Mouse (Mus musculus) R1 (cell line): ENCODE measurements around the gene Zbtb48.

ENCODE experiments used
- DNase-seq: peaks from one replicate; pipeline ENCODE4 v3.0.0-alpha.2; 2018; ENCODE audit warnings: low read depth, low spot score

Gene Zbtb48

GRCm38 (mm10) chr4:152001335-152001734 is 26.1 kb downstream of the Zbtb48 start:
- DNase-seq, result no peak

DNA sequence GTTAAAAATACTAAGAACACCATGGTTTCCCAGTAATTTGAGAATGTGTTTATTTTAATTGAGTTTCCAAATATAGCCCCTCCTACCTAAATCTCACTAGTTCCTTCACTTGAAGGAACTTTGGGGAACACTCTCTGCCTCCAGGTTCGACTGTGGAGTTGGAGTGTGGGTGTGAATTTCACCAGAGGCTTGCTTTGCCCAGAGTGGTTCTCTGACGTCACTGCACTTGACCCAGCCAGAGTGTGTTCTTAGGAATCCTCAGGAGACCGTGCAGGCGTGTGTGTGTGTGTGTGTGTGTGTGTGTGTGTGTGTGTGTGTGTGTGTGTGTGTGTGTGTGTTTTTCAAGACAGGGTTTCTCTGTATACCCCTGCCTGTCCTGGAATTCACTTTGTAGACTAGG is 26.6 kb downstream of the Zbtb48 start:
- DNase-seq, result no peak

DNA sequence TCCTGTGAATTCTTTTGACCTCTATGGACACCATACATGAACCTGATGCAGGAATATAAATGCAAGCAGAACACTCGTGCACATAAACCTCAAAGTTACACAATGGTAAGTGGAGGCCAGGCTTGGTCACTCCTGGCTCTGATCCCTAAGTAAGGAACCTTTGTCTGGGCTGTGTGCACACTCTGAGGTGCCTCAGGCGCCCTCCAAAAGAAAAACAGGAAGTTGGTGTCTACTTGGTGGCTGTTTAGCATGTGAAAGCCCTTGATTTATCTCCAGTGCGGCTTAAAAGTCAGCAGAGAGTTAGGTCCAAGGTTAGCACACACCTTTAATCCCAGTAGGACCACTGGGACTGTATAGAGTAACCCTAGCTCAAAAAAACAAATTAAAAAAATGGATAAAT is 28.0 kb downstream of the Zbtb48 start:
- peak; percentile 71 for DNase-seq

DNA sequence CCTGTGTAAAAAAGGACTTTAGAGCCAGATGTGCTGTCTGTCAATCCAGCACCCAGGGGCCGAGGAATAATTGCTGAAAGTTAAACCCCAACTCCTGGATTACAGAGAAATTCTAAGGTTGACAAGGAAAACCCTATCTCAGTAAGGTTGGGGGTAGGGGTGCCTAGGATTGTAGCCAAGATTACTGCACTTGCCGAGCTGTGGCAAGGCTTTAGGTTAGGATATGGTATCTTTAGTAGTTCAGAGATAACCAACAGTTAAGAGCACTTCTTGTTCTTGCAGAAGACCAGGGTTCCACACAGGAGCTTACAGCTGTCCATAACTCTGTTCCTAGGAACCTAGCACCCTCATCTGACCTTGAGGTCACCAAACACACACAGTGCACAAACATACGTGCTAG is 29.8 kb downstream of the Zbtb48 start:
- DNase-seq, result no peak

DNA sequence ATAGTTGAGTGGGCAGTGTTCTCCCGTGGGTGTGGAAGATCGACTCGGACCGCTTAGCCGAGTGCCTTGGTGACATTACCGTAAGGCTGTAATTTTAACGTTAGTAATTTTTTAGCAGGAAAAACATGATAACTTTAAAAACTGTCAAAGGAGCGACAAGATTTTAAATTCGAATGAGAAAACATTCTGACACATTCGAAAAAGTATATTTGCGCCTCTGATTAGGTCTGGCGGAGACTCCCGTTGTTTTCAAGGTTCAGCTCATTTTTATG is 30.6 kb downstream of the Zbtb48 start:
- no peak for DNase-seq

DNA sequence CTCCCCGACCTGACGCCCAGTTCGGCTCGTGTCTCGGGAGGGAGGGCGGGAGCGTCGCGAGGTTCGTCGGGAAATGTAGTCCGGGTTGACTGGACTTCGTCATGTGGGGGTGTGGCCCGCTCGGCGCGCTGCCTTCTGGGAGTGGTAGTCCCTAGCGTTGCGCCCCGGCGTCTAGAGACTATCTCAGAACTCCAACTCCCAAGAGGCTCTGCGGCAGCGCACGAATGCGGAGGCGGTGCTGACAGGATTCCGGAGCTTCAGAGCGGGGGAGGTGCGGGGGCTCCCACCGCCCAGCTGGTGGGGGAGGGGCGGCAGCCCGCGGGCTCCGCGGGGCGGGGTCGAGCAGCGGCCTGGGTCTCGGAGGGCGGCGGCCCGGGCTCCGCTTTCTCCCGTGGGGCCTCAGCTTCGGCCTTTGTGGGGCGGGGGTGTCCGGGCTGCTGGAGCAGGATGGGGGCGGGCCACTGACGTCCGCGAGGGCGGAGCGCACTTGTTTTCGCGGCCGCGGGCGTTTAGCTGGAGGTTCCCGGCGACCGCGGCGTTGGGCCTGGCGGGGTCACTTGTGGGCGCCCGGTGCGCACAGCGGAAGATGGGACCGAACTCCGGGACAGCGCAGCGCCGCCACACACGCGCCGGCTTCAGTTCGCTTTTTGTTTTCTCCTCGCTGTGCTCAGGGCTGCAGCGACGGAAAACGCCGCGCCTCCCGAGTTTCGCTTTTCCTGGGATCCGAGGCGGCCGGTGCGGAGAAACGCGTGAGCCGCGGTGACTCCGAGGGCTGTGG is 31.1 kb downstream of the Zbtb48 start, which contains the start of gene Phf13:
Gene Phf13, minus strand, starts transcription at position 86 of the 778 bp plus-strand sequence.
- DNase-seq, result peak; percentile 100

- DNase-seq, result no peak
Observed at GRCm38 (mm10) chr4:151995371-151996172, 31.9 kb downstream of the Zbtb48 start.

DNA sequence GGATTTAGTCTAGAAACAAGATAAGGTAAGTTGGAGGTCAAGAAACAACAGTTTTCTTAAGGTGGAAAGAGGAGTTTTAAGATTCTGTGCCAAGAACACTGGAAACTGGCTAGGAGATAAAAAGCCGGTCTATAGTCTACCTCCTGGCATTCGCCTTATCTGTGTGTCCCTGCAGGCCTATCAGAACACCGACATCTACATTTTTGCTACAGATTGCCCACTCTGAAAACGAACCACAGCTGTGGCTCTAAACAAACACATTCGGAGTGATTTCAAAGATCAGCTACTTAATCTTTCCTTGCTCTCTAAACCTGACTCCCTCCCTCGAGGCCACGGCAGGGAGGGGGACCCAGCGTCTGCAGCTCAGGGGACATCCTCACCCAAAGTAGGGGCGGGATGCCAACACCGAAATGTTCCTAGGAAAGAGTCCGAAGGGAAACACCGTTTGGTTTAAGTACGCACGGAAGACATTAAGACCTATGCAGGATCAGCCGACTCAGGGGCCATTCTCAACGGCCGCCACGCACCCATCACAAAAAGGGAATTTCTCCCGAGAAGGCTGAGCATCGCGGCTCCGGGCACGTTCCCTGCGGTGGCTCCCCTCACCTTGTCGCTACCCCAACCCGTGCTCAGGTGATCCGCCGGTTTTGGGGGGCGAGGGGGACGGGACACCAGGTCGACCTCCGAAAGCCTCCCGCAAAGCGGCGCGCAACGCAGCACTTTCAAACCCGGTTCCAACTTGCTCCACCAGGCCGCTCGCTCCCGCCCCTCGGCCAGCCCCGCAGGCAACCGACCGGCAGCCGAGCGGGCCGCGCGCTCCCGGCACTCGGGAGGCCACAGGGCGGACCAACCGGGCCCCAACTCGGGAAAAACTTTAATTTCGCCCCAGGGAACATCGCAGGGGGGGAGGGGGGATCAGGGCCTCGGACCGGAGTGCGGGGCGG is 33.0 kb downstream of the Zbtb48 start:
- DNase-seq, result no peak

DNA sequence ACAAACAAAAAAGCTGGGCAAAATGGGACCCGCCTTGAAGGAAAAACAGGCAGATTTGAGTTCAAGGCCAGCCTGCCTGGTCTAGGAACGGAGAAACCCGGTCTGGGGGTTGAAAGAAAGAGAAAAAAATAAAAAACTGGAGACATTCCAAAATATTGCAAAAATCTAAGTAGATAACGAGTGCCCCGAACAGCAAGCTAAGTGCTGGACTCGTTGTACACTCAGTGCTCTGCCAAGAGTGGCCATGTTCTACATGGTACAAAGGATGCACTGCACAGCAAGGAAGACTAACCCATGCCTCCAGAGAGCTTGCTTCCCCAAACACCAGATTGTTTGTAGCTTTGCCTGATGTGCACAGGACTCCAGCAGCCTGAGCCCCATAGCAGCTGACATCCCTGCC is 34.4 kb downstream of the Zbtb48 start:
- DNase-seq, result no peak

GRCm38 (mm10) chr4:151992091-151992490 is 35.4 kb downstream of the Zbtb48 start:
- DNase-seq, result no peak

GRCm38 (mm10) chr4:151989110-151989488 is 38.4 kb downstream of the Zbtb48 start:
- DNase-seq, result no peak

GRCm38 (mm10) chr4:151988342-151989109 is 38.9 kb downstream of the Zbtb48 start, which contains the start of gene Thap3:
Thap3 (minus strand) TSS chr4:151988997.
- DNase-seq, result peak; percentile 81

GRCm38 (mm10) chr4:151988014-151988341 is 39.5 kb downstream of the Zbtb48 start:
- no peak for DNase-seq

DNA sequence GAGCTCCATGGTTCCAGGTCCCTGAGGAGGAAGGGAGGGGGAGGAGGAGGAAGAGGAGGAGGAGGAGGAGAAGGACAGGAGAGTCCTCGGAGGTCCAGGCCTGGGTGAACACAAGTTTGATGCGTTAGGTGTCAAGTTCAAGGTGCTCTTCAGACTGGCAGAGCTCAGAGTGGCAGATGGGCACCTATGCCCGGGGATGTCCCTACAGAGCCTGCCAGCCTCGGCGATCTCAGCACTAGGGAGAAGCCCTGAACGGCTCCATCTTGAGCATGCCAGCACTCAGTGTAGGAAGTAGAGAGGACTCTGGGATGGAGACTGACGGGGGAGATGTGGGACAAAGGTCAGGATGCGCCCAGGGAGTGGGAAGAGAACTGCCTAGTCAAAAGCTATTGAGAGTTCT is 40.8 kb downstream of the Zbtb48 start:
- DNase-seq, result no peak

DNA sequence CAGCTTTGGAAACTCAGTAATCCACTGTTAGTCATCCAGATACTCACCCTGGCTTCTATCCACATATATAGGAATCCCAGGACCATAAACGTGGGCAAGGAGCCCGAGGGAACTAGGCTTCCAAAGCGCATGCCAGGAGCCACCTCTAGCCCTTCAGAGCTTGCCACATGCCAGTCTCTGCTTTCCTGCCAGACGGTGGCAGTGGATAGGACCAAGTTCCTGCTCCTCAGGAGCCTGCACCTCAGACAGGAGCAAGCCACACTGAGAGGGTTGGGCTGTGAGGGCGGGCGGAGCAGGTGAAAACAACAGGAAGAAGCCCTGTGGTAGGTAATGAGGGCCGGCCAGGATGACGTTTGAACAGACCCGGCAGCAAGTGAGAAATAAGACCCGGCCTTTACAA is 41.6 kb downstream of the Zbtb48 start:
- DNase-seq, result no peak

GRCm38 (mm10) chr4:151983560-151983959 is 43.9 kb downstream of the Zbtb48 start:
- DNase-seq, result no peak

- no peak for DNase-seq
Observed at GRCm38 (mm10) chr4:151983043-151983442, 44.4 kb downstream of the Zbtb48 start.

- DNase-seq, result peak; percentile 81
Observed at GRCm38 (mm10) chr4:151981363-151981762, 46.1 kb downstream of the Zbtb48 start.

DNA sequence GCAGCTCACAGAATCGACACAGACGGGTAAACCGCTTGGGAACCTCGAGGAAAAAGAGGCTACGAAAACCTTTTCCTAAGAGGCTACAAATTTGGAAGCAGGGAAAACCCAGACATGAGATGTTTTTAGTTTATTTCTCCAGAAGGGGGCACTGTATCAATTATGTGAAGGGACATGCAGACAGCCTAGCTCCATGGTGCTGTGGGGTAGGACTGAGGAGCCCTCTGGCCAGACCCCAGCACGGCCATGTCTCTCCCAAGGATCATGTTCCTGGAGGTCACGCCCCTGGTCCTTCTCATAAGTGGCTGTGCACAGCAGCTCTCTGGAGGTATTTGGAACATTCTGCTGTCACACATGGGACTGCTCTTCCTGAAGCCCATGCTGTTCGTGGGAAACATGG is 46.8 kb downstream of the Zbtb48 start:
- peak; percentile 63 for DNase-seq

GRCm38 (mm10) chr4:151977748-151978147 is 49.7 kb downstream of the Zbtb48 start:
- peak; percentile 88 for DNase-seq

DNA sequence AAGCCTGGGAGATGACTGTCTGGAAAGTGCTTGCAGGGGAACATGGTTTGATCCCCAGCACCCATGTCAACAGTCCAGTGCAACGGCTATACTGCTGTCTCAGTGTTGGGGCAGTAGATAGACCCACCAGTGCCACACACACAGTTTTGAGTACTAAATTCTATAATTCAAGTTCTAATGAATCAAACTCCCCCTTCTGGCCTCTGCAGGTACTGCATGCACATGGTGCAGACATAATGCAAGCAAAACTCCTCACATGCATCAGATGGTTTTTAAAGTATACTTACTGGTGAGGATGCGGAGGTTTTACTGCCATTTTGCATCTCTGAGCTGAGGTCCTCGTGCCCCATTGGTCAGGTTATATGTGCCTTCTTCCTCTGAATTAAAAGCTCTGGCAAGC is 52.0 kb downstream of the Zbtb48 start:
- peak; percentile 65 for DNase-seq
